Mouse (Mus musculus): Measurements from ENCODE around the gene Csf3r. TPM values are rescaled to one million over a fixed set of nuclear protein-coding genes. Genes with fewer than 3 reads are reported as not detected.
A peak's percentile ranks its signal among the peaks of the same experiment; 100 is the strongest.

Gene Csf3r
- total and polyA plus RNA-seq, 3 experiments, result 0.06 TPM; not detected in 2

- H3K27me3 ChIP-seq (ENCODE audit: control insufficient read depth in 1 of 2, insufficient read depth in 2 of 2, low read length in 2 of 2), result no peaks in the 10 kb centered on the region
- H3K79me2 ChIP-seq (ENCODE audit: control insufficient read depth, insufficient read depth, low read length, poor library complexity), result no peaks in the 10 kb centered on the region
- no peak overlapping the region for H3K4me3 ChIP-seq (ENCODE audit: control insufficient read depth in 1 of 2, insufficient read depth in 1 of 2, low read depth in 2 of 2, low read length in 2 of 2)
- no peak for TF ChIP-seq ZC3H11A (IDR thresholded peaks at IDR 0.05; ENCODE audit: low read depth, low read length)
- no peak for TF ChIP-seq MAX (IDR thresholded peaks at IDR 0.05; ENCODE audit: low read length)
- TF ChIP-seq ZMIZ1 (IDR thresholded peaks at IDR 0.05; ENCODE audit: low read depth, low read length), result no peak
- no peak for TF ChIP-seq POLR2A (IDR thresholded peaks at IDR 0.05; ENCODE audit: control insufficient read depth in 1 of 2, insufficient read depth in 1 of 2, low read depth in 1 of 2, low read length in 2 of 2, poor library complexity in 1 of 2)
- no peak for TF ChIP-seq E2F4 (IDR thresholded peaks at IDR 0.05; ENCODE audit: borderline replicate concordance, low read depth, low read length)
- TF ChIP-seq MAZ (IDR thresholded peaks at IDR 0.05; ENCODE audit: low read depth, low read length), result no peak
- H3K4me1 ChIP-seq (ENCODE audit: control insufficient read depth in 1 of 2, insufficient read depth in 2 of 2, low read length in 2 of 2), result no peaks in the 10 kb centered on the region
- no peaks in the 10 kb centered on the region for H3K9me3 ChIP-seq (replicated peaks; ENCODE audit: insufficient read depth, low read length)
- H3K9ac ChIP-seq (ENCODE audit: control insufficient read depth, low read depth, low read length, poor library complexity, severe bottlenecking), result no peak overlapping the region
- DNase-seq (ENCODE audit: low read depth, low spot score), result no peak
- H3K27ac ChIP-seq (ENCODE audit: control insufficient read depth, low read depth, low read length), result no peak overlapping the region
- no peaks in the 10 kb centered on the region for H3K36me3 ChIP-seq (ENCODE audit: control insufficient read depth in 1 of 2, insufficient read depth in 2 of 2, low read length in 2 of 2)
Measured at GRCm38 (mm10) chr4:125989061-125989460, 35.3 kb upstream of the Csf3r start.

GRCm38 (mm10) chr4:125990143-125990542 lies 34.2 kb upstream of the Csf3r start:
- H3K9ac ChIP-seq (ENCODE audit: control insufficient read depth, low read depth, low read length, poor library complexity, severe bottlenecking), result no peak overlapping the region
- H3K9me3 ChIP-seq (replicated peaks; ENCODE audit: insufficient read depth, low read length), result no peaks in the 10 kb centered on the region
- H3K27ac ChIP-seq (ENCODE audit: control insufficient read depth, low read depth, low read length), result no peak overlapping the region
- no peak for TF ChIP-seq TBP (IDR thresholded peaks at IDR 0.05; ENCODE audit: low read depth, low read length)
- TF ChIP-seq MYB (IDR thresholded peaks at IDR 0.05; ENCODE audit: low read depth, low read length), result no peak
- TF ChIP-seq POLR2AphosphoS5 (IDR thresholded peaks at IDR 0.05; ENCODE audit: borderline replicate concordance, low read depth, low read length), result no peak
- TF ChIP-seq ZC3H11A (IDR thresholded peaks at IDR 0.05; ENCODE audit: low read depth, low read length), result peak; percentile 75
- peak; percentile 74 to 98 (median 88) for TF ChIP-seq CTCF (IDR thresholded peaks at IDR 0.05 in 2 of 3, conservative IDR thresholded peaks at IDR 0.05 in 1 of 3; ENCODE audit: control insufficient read depth in 1 of 3, insufficient read depth in 1 of 3, low read depth in 2 of 3, low read length in 3 of 3, poor library complexity in 1 of 3, severe bottlenecking in 1 of 3)
- TF ChIP-seq RCOR1 (IDR thresholded peaks at IDR 0.05; ENCODE audit: low read depth, low read length), result no peak
- TF ChIP-seq SIN3A (IDR thresholded peaks at IDR 0.05; ENCODE audit: low read length), result no peak
- TF ChIP-seq SMC3 (IDR thresholded peaks at IDR 0.05; ENCODE audit: low read depth, low read length), result peak; percentile 78
- no peak for TF ChIP-seq NRF1 (IDR thresholded peaks at IDR 0.05; ENCODE audit: insufficient read depth, low read depth, low read length, poor library complexity, severe bottlenecking)
- TF ChIP-seq RAD21 (IDR thresholded peaks at IDR 0.05; ENCODE audit: low read depth, low read length), result peak; percentile 89
- no peak for TF ChIP-seq GATA1 (IDR thresholded peaks at IDR 0.05; ENCODE audit: low read depth, low read length)
- no peaks in the 10 kb centered on the region for H3K79me2 ChIP-seq (ENCODE audit: control insufficient read depth, insufficient read depth, low read length, poor library complexity)
- no peaks in the 10 kb centered on the region for H3K36me3 ChIP-seq (ENCODE audit: control insufficient read depth in 1 of 2, insufficient read depth in 2 of 2, low read length in 2 of 2)
- DNase-seq (ENCODE audit: low read depth, low spot score), result peak; percentile 68
- H3K27me3 ChIP-seq (ENCODE audit: control insufficient read depth in 1 of 2, insufficient read depth in 2 of 2, low read length in 2 of 2), result no peaks in the 10 kb centered on the region
- H3K4me1 ChIP-seq (ENCODE audit: control insufficient read depth in 1 of 2, insufficient read depth in 2 of 2, low read length in 2 of 2), result no peaks in the 10 kb centered on the region
- H3K4me3 ChIP-seq (ENCODE audit: control insufficient read depth in 1 of 2, insufficient read depth in 1 of 2, low read depth in 2 of 2, low read length in 2 of 2), result no peak overlapping the region

GRCm38 (mm10) chr4:125992206-125992605 lies 32.1 kb upstream of the Csf3r start:
- H3K9ac ChIP-seq (ENCODE audit: control insufficient read depth, low read depth, low read length, poor library complexity, severe bottlenecking), result no peak overlapping the region
- DNase-seq (ENCODE audit: low read depth, low spot score), result no peak
- H3K27ac ChIP-seq (ENCODE audit: control insufficient read depth, low read depth, low read length), result no peak overlapping the region
- no peaks in the 10 kb centered on the region for H3K79me2 ChIP-seq (ENCODE audit: control insufficient read depth, insufficient read depth, low read length, poor library complexity)
- H3K9me3 ChIP-seq (replicated peaks; ENCODE audit: insufficient read depth, low read length), result no peaks in the 10 kb centered on the region
- H3K36me3 ChIP-seq (ENCODE audit: control insufficient read depth in 1 of 2, insufficient read depth in 2 of 2, low read length in 2 of 2), result no peaks in the 10 kb centered on the region
- no peak overlapping the region for H3K4me3 ChIP-seq (ENCODE audit: control insufficient read depth in 1 of 2, insufficient read depth in 1 of 2, low read depth in 2 of 2, low read length in 2 of 2)
- no peaks in the 10 kb centered on the region for H3K4me1 ChIP-seq (ENCODE audit: control insufficient read depth in 1 of 2, insufficient read depth in 2 of 2, low read length in 2 of 2)
- no peaks in the 10 kb centered on the region for H3K27me3 ChIP-seq (ENCODE audit: control insufficient read depth in 1 of 2, insufficient read depth in 2 of 2, low read length in 2 of 2)
- TF ChIP-seq ELF1 (IDR thresholded peaks at IDR 0.05; ENCODE audit: low read depth, low read length) (no peak), BHLHE40 (IDR thresholded peaks at IDR 0.05; ENCODE audit: borderline replicate concordance, low read depth, low read length) (no peak), POLR2AphosphoS2 (IDR thresholded peaks at IDR 0.05; ENCODE audit: low read length) (no peak)

Data from MEL (cell line).